Mouse (Mus musculus): Measurements from ENCODE around the gene Rprd1b. TPM values are rescaled to one million over a fixed set of nuclear protein-coding genes. Genes with fewer than 3 reads are reported as not detected.

Gene Rprd1b
- polyA plus RNA-seq, 1 experiment, result 17.1 TPM

DNA sequence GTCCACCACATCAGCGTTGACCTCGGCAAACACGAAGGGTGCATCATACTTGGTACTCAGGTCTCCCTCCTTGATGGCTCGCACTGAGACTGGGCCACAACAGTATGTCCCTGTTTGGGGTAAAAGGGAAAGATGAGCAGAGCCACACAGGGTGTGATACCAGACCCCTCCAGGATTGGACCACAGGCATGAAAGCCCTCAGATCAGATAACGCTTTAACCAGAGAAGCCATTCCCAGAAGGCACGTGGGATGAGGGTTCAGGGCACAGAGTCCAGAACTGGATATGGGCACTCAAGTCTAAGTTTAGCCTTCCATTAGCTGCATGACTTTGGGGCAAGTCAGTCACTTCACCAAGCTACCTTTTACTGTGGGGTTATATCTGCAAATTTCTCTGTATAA, 98.9 kb downstream of the Rprd1b start:
- no peak for TF ChIP-seq POLR2A (IDR thresholded peaks at IDR 0.05; ENCODE audit: extremely low read depth, insufficient read depth, low read length)
- no peak for TF ChIP-seq CTCF (IDR thresholded peaks at IDR 0.05; ENCODE audit: extremely low read depth, insufficient read depth, low read length)
- no peak overlapping the region for H3K4me3 ChIP-seq (ENCODE audit: insufficient read depth, low read length)
- H3K4me1 ChIP-seq (ENCODE audit: control insufficient read depth, insufficient read depth, low read length), result no peaks in the 10 kb centered on the region
- H3K27ac ChIP-seq (ENCODE audit: insufficient read depth, low read length), result no peak overlapping the region

DNA sequence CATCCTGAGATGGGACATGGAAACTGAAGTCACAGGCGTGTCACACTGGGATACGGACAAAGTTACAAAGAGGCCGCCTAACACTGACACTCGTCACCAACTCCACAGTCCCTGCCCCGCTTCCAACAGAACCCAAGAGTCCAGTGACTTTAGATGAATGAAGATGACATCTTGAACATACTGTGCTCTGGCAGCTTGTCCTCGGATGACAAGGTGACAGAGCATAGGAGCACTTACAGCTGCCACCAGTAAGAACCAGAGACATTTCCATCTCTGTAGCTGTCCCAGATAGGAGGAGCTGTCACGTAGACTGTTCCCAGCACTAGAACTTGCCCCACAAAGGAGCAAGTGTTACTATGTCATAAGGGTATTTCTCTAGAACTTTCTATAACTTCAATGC, 99.6 kb downstream of the Rprd1b start:
- no peak for TF ChIP-seq POLR2A (IDR thresholded peaks at IDR 0.05; ENCODE audit: extremely low read depth, insufficient read depth, low read length)
- TF ChIP-seq CTCF (IDR thresholded peaks at IDR 0.05; ENCODE audit: extremely low read depth, insufficient read depth, low read length), result no peak

DNA sequence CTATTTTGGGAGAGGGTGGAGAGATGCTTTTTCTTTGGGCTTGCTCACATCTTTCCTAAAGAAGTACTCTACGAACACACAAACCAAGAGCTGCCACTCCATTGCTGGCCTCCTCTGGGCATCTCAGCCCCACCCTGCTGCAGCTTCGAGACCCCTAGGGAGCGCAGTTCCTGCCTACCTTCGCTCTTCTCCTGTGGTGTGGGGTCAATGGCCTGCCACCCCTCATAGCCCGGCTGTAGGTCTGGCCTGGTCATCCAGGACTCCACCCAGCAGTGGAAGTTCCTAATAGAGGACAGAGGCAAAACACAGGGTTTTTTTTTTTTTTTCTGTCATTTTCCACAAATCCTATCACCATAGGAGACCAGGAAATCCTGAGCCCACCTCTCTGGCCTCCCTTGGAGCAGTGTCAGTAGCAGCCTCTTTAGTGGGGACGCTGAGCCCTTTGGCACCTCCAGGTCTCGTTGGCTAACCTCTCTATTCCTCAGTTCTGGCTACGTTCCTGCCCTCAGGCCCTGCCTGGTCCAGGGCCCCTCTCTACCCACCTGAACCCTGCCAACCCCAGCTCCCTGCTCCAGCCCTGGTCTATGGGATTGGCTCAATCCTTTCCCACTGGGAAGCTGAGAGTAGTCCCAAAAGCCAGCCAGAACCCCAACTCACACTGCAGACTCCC, 100.3 kb downstream of the Rprd1b start:
- TF ChIP-seq CTCF (IDR thresholded peaks at IDR 0.05; ENCODE audit: extremely low read depth, insufficient read depth, low read length), result no peak
- no peak for TF ChIP-seq POLR2A (IDR thresholded peaks at IDR 0.05; ENCODE audit: extremely low read depth, insufficient read depth, low read length)
- Histone ChIP-seq H3K4me1 (ENCODE audit: control insufficient read depth, insufficient read depth, low read length) (no peaks in the 10 kb centered on the region), H3K4me3 (ENCODE audit: insufficient read depth, low read length) (no peak overlapping the region), H3K27ac (ENCODE audit: insufficient read depth, low read length) (no peak overlapping the region)

More for the DNA sequence above, 99.6 kb downstream of the Rprd1b start:
- Histone ChIP-seq H3K27ac (ENCODE audit: insufficient read depth, low read length) (no peak overlapping the region), H3K4me3 (ENCODE audit: insufficient read depth, low read length) (no peak overlapping the region), H3K4me1 (ENCODE audit: control insufficient read depth, insufficient read depth, low read length) (no peaks in the 10 kb centered on the region)

DNA sequence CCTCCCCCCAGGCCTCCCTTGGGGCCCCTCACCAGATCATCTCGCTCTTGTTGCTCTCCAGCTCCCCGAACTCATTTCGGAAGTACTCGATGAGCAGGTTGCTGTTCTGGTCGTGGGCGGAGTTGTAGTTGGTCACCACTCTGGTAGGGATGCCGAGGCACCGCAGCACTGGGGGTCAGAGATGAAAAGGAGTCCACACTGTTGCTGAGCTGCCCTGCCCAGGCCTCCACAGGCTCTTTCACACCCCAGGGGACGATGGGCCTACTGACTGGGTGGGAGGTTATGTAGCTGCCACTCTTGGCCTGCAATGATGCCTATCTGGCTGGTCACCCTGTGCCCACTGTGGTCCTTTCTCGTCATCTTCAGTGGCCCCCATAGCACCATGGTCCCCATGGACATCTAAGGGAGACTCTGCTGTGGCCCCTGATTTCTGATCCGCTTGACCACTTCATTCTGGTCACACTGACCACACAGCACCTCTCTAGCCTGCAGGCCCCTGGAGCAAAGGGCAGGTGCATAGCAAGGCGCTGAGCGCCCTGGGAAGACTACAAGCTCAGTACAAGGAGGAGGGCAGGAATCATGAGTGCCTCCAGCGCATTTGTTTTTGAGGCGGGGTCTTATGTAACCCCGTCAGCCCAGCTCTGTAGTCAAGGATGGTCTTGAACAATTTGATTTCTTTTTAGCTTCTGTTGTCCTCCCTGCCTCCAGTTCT, 101.2 kb downstream of the Rprd1b start:
- Histone ChIP-seq H3K4me1 (ENCODE audit: control insufficient read depth, insufficient read depth, low read length) (no peaks in the 10 kb centered on the region), H3K27ac (ENCODE audit: insufficient read depth, low read length) (no peak overlapping the region), H3K4me3 (ENCODE audit: insufficient read depth, low read length) (no peak overlapping the region)
- TF ChIP-seq CTCF (IDR thresholded peaks at IDR 0.05; ENCODE audit: extremely low read depth, insufficient read depth, low read length) (no peak), POLR2A (IDR thresholded peaks at IDR 0.05; ENCODE audit: extremely low read depth, insufficient read depth, low read length) (no peak)

DNA sequence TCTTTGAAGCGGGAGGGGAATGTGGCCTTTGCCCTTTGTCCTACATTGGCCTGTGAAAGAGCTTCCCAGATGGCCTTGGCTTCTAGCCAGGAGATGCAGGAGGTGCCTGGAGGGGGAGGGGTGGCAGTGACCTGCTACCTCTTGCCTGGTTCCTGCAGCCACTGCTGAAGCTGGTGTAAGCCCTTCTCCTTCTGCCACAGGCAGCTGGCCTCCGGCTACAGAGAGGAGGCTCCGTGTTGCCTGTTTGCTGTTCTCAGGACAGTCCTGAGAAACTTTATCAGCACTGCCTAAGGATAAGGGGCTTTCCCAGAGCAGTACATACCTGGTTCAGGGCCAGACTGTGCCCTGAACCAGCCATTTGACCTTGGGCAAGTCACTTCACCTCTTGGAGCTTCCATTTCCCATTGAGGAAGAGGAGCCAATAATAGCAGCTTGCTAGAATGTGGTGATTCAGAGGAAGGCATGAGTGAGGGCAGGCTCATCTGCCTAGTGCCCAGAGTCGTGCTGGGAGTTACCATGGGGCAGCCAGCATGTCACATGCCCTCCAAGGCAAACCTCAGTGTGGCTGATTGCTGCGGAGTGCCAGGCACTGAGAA, 102.2 kb downstream of the Rprd1b start:
- H3K27ac ChIP-seq (ENCODE audit: insufficient read depth, low read length), result no peak overlapping the region
- H3K4me1 ChIP-seq (ENCODE audit: control insufficient read depth, insufficient read depth, low read length), result no peaks in the 10 kb centered on the region
- H3K4me3 ChIP-seq (ENCODE audit: insufficient read depth, low read length), result no peak overlapping the region
- TF ChIP-seq CTCF (IDR thresholded peaks at IDR 0.05; ENCODE audit: extremely low read depth, insufficient read depth, low read length) (no peak), POLR2A (IDR thresholded peaks at IDR 0.05; ENCODE audit: extremely low read depth, insufficient read depth, low read length) (no peak)

DNA sequence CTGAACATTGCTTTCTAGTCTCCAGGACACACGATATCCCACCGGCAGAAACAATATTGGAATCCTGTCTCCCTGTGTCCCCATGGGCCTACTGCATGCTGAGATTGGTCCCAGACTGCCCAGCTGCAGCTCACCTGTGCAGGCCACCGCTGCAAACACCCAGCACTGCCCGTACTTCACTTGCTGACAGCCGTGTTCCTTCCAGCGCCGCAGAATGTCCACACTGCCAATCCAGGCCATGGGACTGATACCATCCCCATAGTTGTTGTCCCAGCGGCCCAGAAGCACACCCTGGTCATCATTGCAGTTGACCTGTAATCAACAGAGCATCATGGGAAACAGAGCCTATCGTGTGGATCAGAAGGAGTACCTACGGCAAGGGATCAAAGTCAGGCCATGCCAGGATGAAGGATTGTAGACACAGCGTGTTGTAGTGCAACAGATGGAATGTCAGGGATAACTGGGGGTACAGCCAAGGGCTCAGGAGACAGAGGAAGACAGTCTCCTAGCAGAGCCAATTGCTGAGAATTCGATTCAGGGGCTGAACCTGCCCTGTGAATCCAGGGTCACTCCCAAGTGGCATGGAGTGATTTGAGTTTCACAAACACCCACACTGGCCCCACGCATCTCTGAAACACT, 103.0 kb downstream of the Rprd1b start:
- TF ChIP-seq POLR2A (IDR thresholded peaks at IDR 0.05; ENCODE audit: extremely low read depth, insufficient read depth, low read length) (no peak), CTCF (IDR thresholded peaks at IDR 0.05; ENCODE audit: extremely low read depth, insufficient read depth, low read length) (no peak)
- Histone ChIP-seq H3K27ac (ENCODE audit: insufficient read depth, low read length) (no peak overlapping the region), H3K4me3 (ENCODE audit: insufficient read depth, low read length) (no peak overlapping the region), H3K4me1 (ENCODE audit: control insufficient read depth, insufficient read depth, low read length) (no peaks in the 10 kb centered on the region)

DNA sequence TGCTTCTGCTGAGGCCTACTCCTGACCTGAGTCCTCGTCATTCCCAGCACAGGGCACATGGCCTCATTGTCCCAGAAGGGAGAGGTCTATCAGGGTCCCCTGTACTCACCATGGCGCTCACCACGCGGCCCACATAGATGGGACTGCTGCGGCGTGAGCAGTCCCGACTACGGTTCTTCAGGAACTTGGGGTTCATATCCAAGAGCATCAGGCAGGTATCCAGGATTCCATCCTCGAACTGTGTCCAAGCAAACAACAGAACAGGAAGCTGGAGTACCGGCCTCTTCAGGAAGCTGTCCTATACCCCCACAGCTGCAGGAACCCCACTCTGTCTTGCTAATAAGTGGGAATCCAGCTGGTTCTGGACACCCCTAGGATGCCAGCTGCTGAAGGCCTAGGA, 104.0 kb downstream of the Rprd1b start:
- H3K4me1 ChIP-seq (ENCODE audit: control insufficient read depth, insufficient read depth, low read length), result no peaks in the 10 kb centered on the region
- TF ChIP-seq POLR2A (IDR thresholded peaks at IDR 0.05; ENCODE audit: extremely low read depth, insufficient read depth, low read length) (no peak), CTCF (IDR thresholded peaks at IDR 0.05; ENCODE audit: extremely low read depth, insufficient read depth, low read length) (no peak)
- H3K4me3 ChIP-seq (ENCODE audit: insufficient read depth, low read length), result no peak overlapping the region
- H3K27ac ChIP-seq (ENCODE audit: insufficient read depth, low read length), result no peak overlapping the region

DNA sequence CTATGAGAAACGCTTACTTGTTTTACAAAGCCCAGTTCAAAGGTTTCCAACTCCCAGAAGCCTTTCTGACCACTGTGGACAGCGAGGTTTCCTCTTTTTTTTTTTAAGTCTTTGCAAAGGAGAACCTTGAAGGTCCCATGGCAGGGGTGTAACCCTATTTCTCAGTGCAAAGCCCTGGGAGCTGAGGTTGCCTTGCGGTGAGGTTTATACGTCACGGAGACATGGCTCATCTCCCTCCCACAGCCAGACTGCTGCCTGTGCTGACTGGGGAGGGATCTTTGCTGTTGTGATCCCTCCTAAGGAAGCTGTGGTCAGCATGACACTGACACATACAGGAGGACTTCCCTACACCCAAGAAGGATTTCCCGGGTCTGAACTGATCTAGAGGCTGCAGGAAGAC, 104.8 kb downstream of the Rprd1b start:
- H3K4me1 ChIP-seq (ENCODE audit: control insufficient read depth, insufficient read depth, low read length), result no peaks in the 10 kb centered on the region
- no peak overlapping the region for H3K4me3 ChIP-seq (ENCODE audit: insufficient read depth, low read length)
- H3K27ac ChIP-seq (ENCODE audit: insufficient read depth, low read length), result no peak overlapping the region
- TF ChIP-seq CTCF (IDR thresholded peaks at IDR 0.05; ENCODE audit: extremely low read depth, insufficient read depth, low read length), result no peak
- TF ChIP-seq POLR2A (IDR thresholded peaks at IDR 0.05; ENCODE audit: extremely low read depth, insufficient read depth, low read length), result no peak

DNA sequence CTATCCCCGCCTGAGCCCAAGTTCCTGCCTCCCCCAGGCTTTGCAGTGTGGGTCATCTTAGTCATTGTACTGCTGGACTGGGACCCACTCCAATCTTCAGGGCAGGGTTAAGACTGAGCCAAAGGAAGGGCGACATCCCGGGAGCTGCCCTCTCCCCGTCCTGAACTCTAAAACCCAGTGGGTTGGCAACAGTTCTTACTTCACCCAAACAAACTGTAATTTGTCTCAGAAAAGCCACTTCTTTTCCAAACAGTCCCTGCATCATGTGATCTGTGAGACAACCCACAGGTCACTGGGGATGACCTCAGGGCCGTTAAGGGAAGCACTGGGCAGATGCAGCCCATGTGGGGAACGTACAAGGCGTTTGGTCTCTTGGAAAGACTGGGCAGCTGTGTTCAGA, 107.9 kb downstream of the Rprd1b start:
- Histone ChIP-seq H3K4me3 (ENCODE audit: insufficient read depth, low read length) (no peak overlapping the region), H3K4me1 (ENCODE audit: control insufficient read depth, insufficient read depth, low read length) (peaks cover 2% of the 10 kb centered on the region; the same call in 1 of the 2 replicates), H3K27ac (ENCODE audit: insufficient read depth, low read length) (no peak overlapping the region)
- TF ChIP-seq CTCF (IDR thresholded peaks at IDR 0.05; ENCODE audit: extremely low read depth, insufficient read depth, low read length) (no peak), POLR2A (IDR thresholded peaks at IDR 0.05; ENCODE audit: extremely low read depth, insufficient read depth, low read length) (no peak)

Data from cortical plate, adult 2 months (tissue).